Mouse (Mus musculus) liver, embryonic 14.5 days (tissue): ENCODE data around the gene Kctd21.

Source experiments
- CTCF ChIP-seq: IDR thresholded peaks from 2 replicates; pipeline ENCODE4 v1.5.1; 2016; ENCODE audit warnings: antibody characterized with exemption, low read depth, control low read depth
- EP300 ChIP-seq: IDR thresholded peaks from 2 replicates; pipeline ENCODE4 v1.6.1; 2016; ENCODE audit warnings: antibody characterized with exemption, low read depth

- no peak for TF ChIP-seq CTCF
- no peak for TF ChIP-seq EP300
These were observed 43.8 kb downstream of the Kctd21 start for GRCm38 (mm10) chr7:97375906-97376305.
